Mouse (Mus musculus) myocyte (in vitro differentiated cells): ENCODE data around the gene Nap1l5. TPM values are rescaled to one million over a fixed set of nuclear protein-coding genes. Genes with fewer than 3 reads are reported as not detected.
"Not testable (repeated sequence)": the region's sequence is repeated elsewhere in the genome, so short reads cannot be mapped to it uniquely, and the experiment has no call there.

Experiments used
- H3K27me3 ChIP-seq: one replicate; pipeline ENCODE4 v1.6.1; 2011; ENCODE audit not compliant: control insufficient read depth, insufficient read depth, insufficient read length
- H3K36me3 ChIP-seq: one replicate; pipeline ENCODE4 v1.6.1; 2011; ENCODE audit not compliant: control insufficient read depth, insufficient read depth
- H3K4me2 ChIP-seq: one replicate; pipeline ENCODE4 v1.6.1; 2011; ENCODE audit warnings: low read depth, control low read depth
- H3K4me3 ChIP-seq: one replicate; pipeline ENCODE4 v1.5.1; 2011; ENCODE audit warnings: mild to moderate bottlenecking, control low read depth, moderate library complexity
- H3K79me2 ChIP-seq: one replicate; pipeline ENCODE4 v1.6.1; 2011; ENCODE audit not compliant: control insufficient read depth, insufficient read depth
- H3ac ChIP-seq: one replicate; pipeline ENCODE4 v1.6.1; 2011; ENCODE audit not compliant: control insufficient read depth, insufficient read length
- CEBPB ChIP-seq: IDR thresholded peaks from 2 replicates; pipeline ENCODE4 v1.6.1; 2011; ENCODE audit warnings: mild to moderate bottlenecking, moderate library complexity; ENCODE audit not compliant: poor library complexity, insufficient read depth, severe bottlenecking
- E2F4 ChIP-seq: IDR thresholded peaks from one replicate; pipeline ENCODE4 v1.6.1; 2011; ENCODE audit warnings: mild to moderate bottlenecking, control low read depth, moderate library complexity; ENCODE audit not compliant: insufficient read depth
- MAX ChIP-seq: IDR thresholded peaks from one replicate; pipeline ENCODE4 v1.6.1; 2011; ENCODE audit warnings: low read depth, mild to moderate bottlenecking, control low read depth
- MYOD1 ChIP-seq, 3 experiments: IDR thresholded peaks; one replicate each; pipeline ENCODE4 v1.6.1; 2011; ENCODE audit warnings: control low read depth in 2 of 3, low read depth in 2 of 3, mild to moderate bottlenecking in 2 of 3, moderate library complexity in 1 of 3; ENCODE audit not compliant: insufficient read length in 2 of 3, control insufficient read depth in 1 of 3
- MYOG ChIP-seq, 3 experiments: IDR thresholded peaks; one replicate each; pipeline ENCODE4 v1.6.1; 2011; ENCODE audit warnings: control low read depth in 2 of 3, low read depth in 2 of 3, mild to moderate bottlenecking in 2 of 3; ENCODE audit not compliant: insufficient read length in 2 of 3, control insufficient read depth in 1 of 3, insufficient read depth in 1 of 3
- POLR2A ChIP-seq: IDR thresholded peaks from one replicate; pipeline ENCODE4 v1.6.1; 2011; ENCODE audit warnings: low read depth, mild to moderate bottlenecking, control low read depth, moderate library complexity; ENCODE audit not compliant: insufficient read length
- POLR2AphosphoS2 ChIP-seq: IDR thresholded peaks from one replicate; pipeline ENCODE4 v1.6.1; 2011; ENCODE audit warnings: low read depth, control low read depth; ENCODE audit not compliant: insufficient read length
- REST ChIP-seq: IDR thresholded peaks from one replicate; pipeline ENCODE4 v1.6.1; 2011; ENCODE audit warnings: mild to moderate bottlenecking, control low read depth, moderate library complexity; ENCODE audit not compliant: insufficient read depth, insufficient read length
- SRF ChIP-seq: IDR thresholded peaks from one replicate; pipeline ENCODE4 v1.6.1; 2011; ENCODE audit warnings: low read depth; ENCODE audit not compliant: control insufficient read depth, insufficient read length
- TCF12 ChIP-seq: IDR thresholded peaks from one replicate; pipeline ENCODE4 v1.6.1; 2011; ENCODE audit warnings: mild to moderate bottlenecking, control low read depth; ENCODE audit not compliant: poor library complexity, insufficient read depth, severe bottlenecking
- TCF3 ChIP-seq: IDR thresholded peaks from one replicate; pipeline ENCODE4 v1.6.1; 2011; ENCODE audit warnings: low read depth, control low read depth; ENCODE audit not compliant: insufficient read length
- USF1 ChIP-seq: IDR thresholded peaks from one replicate; pipeline ENCODE4 v1.6.1; 2011; ENCODE audit warnings: low read depth, mild to moderate bottlenecking, control low read depth, moderate library complexity
- polyA plus RNA-seq: library from polyadenylated mRNA; unstranded; fragments of >200 nt; fragmentation: generic; extraction: Trizol; gene quantifications from one replicate; pipeline ENCODE4 v1.2.1, GENCODE M21; 2012; ENCODE audit warnings: missing spikeins

The Nap1l5 gene
- polyA plus RNA-seq, 1 experiment, result 0.11 TPM

- no peaks in the 10 kb centered on the region for H3K27me3 ChIP-seq
- no peaks in the 10 kb centered on the region for H3K36me3 ChIP-seq
- H3ac ChIP-seq, result no peak overlapping the region
- TF ChIP-seq USF1 (no peak), MAX (no peak), E2F4 (no peak), MYOG (IDR thresholded peaks at IDR 0.05; ENCODE audit: control insufficient read depth in 1 of 3, insufficient read depth in 1 of 3, insufficient read length in 2 of 3, low read depth in 2 of 3) (no peak), TCF3 (no peak), REST (no peak), POLR2AphosphoS2 (no peak), POLR2A (no peak), TCF12 (no peak), CEBPB (no peak), MYOD1 (IDR thresholded peaks at IDR 0.05; ENCODE audit: control insufficient read depth in 1 of 3, insufficient read length in 2 of 3, low read depth in 2 of 3) (no peak), SRF (no peak)
- H3K4me2 ChIP-seq, result no peak overlapping the region
- H3K79me2 ChIP-seq, result no peaks in the 10 kb centered on the region
- no peak overlapping the region for H3K4me3 ChIP-seq
These were observed 26.9 kb downstream of the Nap1l5 start for GRCm38 (mm10) chr6:58879987-58880386.

GRCm38 (mm10) chr6:58879572-58879971 is 27.3 kb downstream of the Nap1l5 start:
- Histone ChIP-seq H3K27me3 (no peaks in the 10 kb centered on the region), H3K79me2 (no peaks in the 10 kb centered on the region), H3K4me3 (no peak overlapping the region), H3ac (no peak overlapping the region), H3K36me3 (no peaks in the 10 kb centered on the region), H3K4me2 (no peak overlapping the region)
- TF ChIP-seq MYOG (IDR thresholded peaks at IDR 0.05; ENCODE audit: control insufficient read depth in 1 of 3, insufficient read depth in 1 of 3, insufficient read length in 2 of 3, low read depth in 2 of 3), result no peak
- TF ChIP-seq POLR2AphosphoS2, result no peak
- no peak for TF ChIP-seq USF1
- TF ChIP-seq REST, result no peak
- TF ChIP-seq POLR2A, result no peak
- no peak for TF ChIP-seq MYOD1 (IDR thresholded peaks at IDR 0.05; ENCODE audit: control insufficient read depth in 1 of 3, insufficient read length in 2 of 3, low read depth in 2 of 3)
- no peak for TF ChIP-seq TCF3
- no peak for TF ChIP-seq MAX
- TF ChIP-seq CEBPB, result no peak
- TF ChIP-seq E2F4, result no peak
- no peak for TF ChIP-seq TCF12
- TF ChIP-seq SRF, result no peak

GRCm38 (mm10) chr6:58867858-58868257 is 39.0 kb downstream of the Nap1l5 start:
- H3K4me2 ChIP-seq, H3K4me3 ChIP-seq, H3K27me3 ChIP-seq, H3ac ChIP-seq, H3K79me2 ChIP-seq, H3K36me3 ChIP-seq: not testable (repeated sequence)

GRCm38 (mm10) chr6:58863631-58864235 is 43.1 kb downstream of the Nap1l5 start:
- Histone ChIP-seq H3ac (no peak overlapping the region), H3K4me2 (no peak overlapping the region), H3K36me3 (no peaks in the 10 kb centered on the region), H3K79me2 (no peaks in the 10 kb centered on the region), H3K27me3 (no peaks in the 10 kb centered on the region), H3K4me3 (no peak overlapping the region)
- no peak for TF ChIP-seq TCF12
- no peak for TF ChIP-seq SRF
- no peak for TF ChIP-seq REST
- no peak for TF ChIP-seq TCF3
- TF ChIP-seq CEBPB, result no peak
- TF ChIP-seq USF1, result no peak
- TF ChIP-seq MYOG (IDR thresholded peaks at IDR 0.05; ENCODE audit: control insufficient read depth in 1 of 3, insufficient read depth in 1 of 3, insufficient read length in 2 of 3, low read depth in 2 of 3), result no peak
- TF ChIP-seq MYOD1 (IDR thresholded peaks at IDR 0.05; ENCODE audit: control insufficient read depth in 1 of 3, insufficient read length in 2 of 3, low read depth in 2 of 3), result no peak
- no peak for TF ChIP-seq POLR2A
- no peak for TF ChIP-seq E2F4
- no peak for TF ChIP-seq POLR2AphosphoS2

GRCm38 (mm10) chr6:58862446-58862993 is 44.4 kb downstream of the Nap1l5 start:
- H3K36me3 ChIP-seq, result no peaks in the 10 kb centered on the region
- H3K27me3 ChIP-seq, result no peaks in the 10 kb centered on the region
- H3K4me2 ChIP-seq, result no peak overlapping the region
- no peak overlapping the region for H3ac ChIP-seq
- H3K4me3 ChIP-seq, result no peak overlapping the region
- TF ChIP-seq USF1 (no peak), TCF3 (no peak), MYOD1 (IDR thresholded peaks at IDR 0.05; ENCODE audit: control insufficient read depth in 1 of 3, insufficient read length in 2 of 3, low read depth in 2 of 3) (no peak), CEBPB (no peak), POLR2AphosphoS2 (no peak), TCF12 (no peak), E2F4 (no peak), MAX (no peak)
- H3K79me2 ChIP-seq, result no peaks in the 10 kb centered on the region
